Mouse (Mus musculus) CH12.LX (cell line): ENCODE data around the gene Dnajc28. TPM values are rescaled to one million over a fixed set of nuclear protein-coding genes. Genes with fewer than 3 reads are reported as not detected.

Source experiments
- DNase-seq: peaks from one replicate; pipeline ENCODE4 v3.0.0-alpha.2; 2013; ENCODE audit errors: extremely low read depth
- H3K27ac ChIP-seq: 2 replicates; pipeline ENCODE4 v1.5.1; 2012; ENCODE audit warnings: low read depth, mild to moderate bottlenecking, control low read depth, moderate library complexity; ENCODE audit not compliant: insufficient read depth
- H3K27me3 ChIP-seq: replicated peaks from 2 replicates; pipeline ENCODE3; 2012; ENCODE audit warnings: inconsistent platforms
- H3K36me3 ChIP-seq, 2 experiments: replicated peaks in 1 of 2; 2 replicates each; pipeline versions ENCODE3 to v1.6.1; 2012; ENCODE audit warnings: inconsistent platforms in 1 of 2, low read length in 1 of 2, mild to moderate bottlenecking in 1 of 2, mixed read lengths in 1 of 2, moderate library complexity in 1 of 2; ENCODE audit not compliant: control insufficient read depth in 1 of 2, insufficient read depth in 1 of 2
- H3K4me1 ChIP-seq, 2 experiments: 2 replicates each; pipeline ENCODE4 v1.6.1; 2012; ENCODE audit warnings: inconsistent platforms in 1 of 2, moderate library complexity in 1 of 2; ENCODE audit not compliant: insufficient read depth in 2 of 2, control insufficient read depth in 1 of 2
- H3K4me2 ChIP-seq: 2 replicates; pipeline ENCODE4 v1.6.1; 2012; ENCODE audit warnings: low read depth, mild to moderate bottlenecking, control low read depth; ENCODE audit not compliant: poor library complexity, insufficient read depth, severe bottlenecking
- H3K4me3 ChIP-seq, 3 experiments: fragments of 150-350 bp in 1 of 3; sonication (generic) in 1 of 3; replicated peaks in 1 of 3; 2 replicates each; pipeline versions ENCODE3 to v1.5.1; 2011 to 2012; ENCODE audit warnings: low read depth in 2 of 3, low read length in 2 of 3, mild to moderate bottlenecking in 2 of 3, moderate library complexity in 2 of 3, control low read depth in 1 of 3, improper control_type of control experiment in 1 of 3, inconsistent platforms in 1 of 3, mixed read lengths in 1 of 3; ENCODE audit not compliant: poor library complexity in 1 of 3
- H3K79me2 ChIP-seq: replicated peaks from 2 replicates; pipeline ENCODE4 v1.6.1; 2012; ENCODE audit warnings: mild to moderate bottlenecking, moderate library complexity; ENCODE audit not compliant: control insufficient read depth, poor library complexity, insufficient read depth, severe bottlenecking; ENCODE audit errors: extremely low read depth
- H3K9ac ChIP-seq: 2 replicates; pipeline ENCODE4 v1.6.1; 2012; ENCODE audit warnings: low read depth, mild to moderate bottlenecking, control low read depth, moderate library complexity; ENCODE audit not compliant: insufficient read depth
- H3K9me3 ChIP-seq: replicated peaks from 2 replicates; pipeline ENCODE3; 2012; ENCODE audit warnings: low read length, inconsistent platforms, mixed read lengths
- BHLHE40 ChIP-seq: IDR thresholded peaks from 2 replicates; pipeline ENCODE4 v1.6.1; 2011; ENCODE audit warnings: mild to moderate bottlenecking, low read depth, low read length, improper control_type of control experiment
- CHD1 ChIP-seq: IDR thresholded peaks from 2 replicates; pipeline ENCODE4 v1.6.1; 2012; ENCODE audit warnings: low read depth, low read length, improper control_type of control experiment, inconsistent platforms
- CHD2 ChIP-seq: IDR thresholded peaks from 2 replicates; pipeline ENCODE4 v1.6.1; 2011; ENCODE audit warnings: low read length, improper control_type of control experiment
- CTCF ChIP-seq, 2 experiments: IDR thresholded peaks in 1 of 2; conservative IDR thresholded peaks in 1 of 2; 2 replicates each; pipeline ENCODE4 v1.5.1; 2011 to 2012; ENCODE audit warnings: low read depth in 2 of 2, low read length in 2 of 2, improper control_type of control experiment in 1 of 2, inconsistent platforms in 1 of 2, mild to moderate bottlenecking in 1 of 2, moderate library complexity in 1 of 2
- ELF1 ChIP-seq: IDR thresholded peaks from 2 replicates; pipeline ENCODE4 v1.6.1; 2014; ENCODE audit warnings: low read depth, mild to moderate bottlenecking, inconsistent platforms, low read length, improper control_type of control experiment
- EP300 ChIP-seq: IDR thresholded peaks from 2 replicates; pipeline ENCODE4 v1.6.1; 2011; ENCODE audit warnings: low read length, improper control_type of control experiment
- ETS1 ChIP-seq: conservative IDR thresholded peaks from 2 replicates; pipeline ENCODE4 v1.6.1; 2012; ENCODE audit warnings: low read depth, mild to moderate bottlenecking, inconsistent platforms, low read length, improper control_type of control experiment, moderate library complexity
- HCFC1 ChIP-seq: IDR thresholded peaks from 2 replicates; pipeline ENCODE4 v1.6.1; 2012; ENCODE audit warnings: low read depth, mild to moderate bottlenecking, inconsistent platforms, low read length, improper control_type of control experiment
- JUN ChIP-seq: IDR thresholded peaks from 2 replicates; pipeline ENCODE4 v1.6.1; 2011; ENCODE audit warnings: low read depth, mild to moderate bottlenecking, low read length, improper control_type of control experiment, moderate library complexity; ENCODE audit not compliant: insufficient read depth
- KAT2A ChIP-seq: IDR thresholded peaks from 2 replicates; pipeline ENCODE4 v1.6.1; 2012; ENCODE audit warnings: low read length, improper control_type of control experiment, inconsistent platforms; ENCODE audit not compliant: insufficient replicate concordance
- MAFK ChIP-seq: IDR thresholded peaks from 2 replicates; pipeline ENCODE4 v1.6.1; 2011; ENCODE audit warnings: low read length, improper control_type of control experiment; ENCODE audit not compliant: insufficient replicate concordance
- MAX ChIP-seq: IDR thresholded peaks from 2 replicates; pipeline ENCODE4 v1.6.1; 2011; ENCODE audit warnings: low read length, improper control_type of control experiment
- MAZ ChIP-seq: IDR thresholded peaks from 2 replicates; pipeline ENCODE4 v1.6.1; 2012; ENCODE audit warnings: low read depth, mild to moderate bottlenecking, inconsistent platforms, low read length, improper control_type of control experiment, moderate library complexity
- MEF2A ChIP-seq: IDR thresholded peaks from 2 replicates; pipeline ENCODE4 v1.6.1; 2014; ENCODE audit warnings: low read depth, mild to moderate bottlenecking, inconsistent platforms, low read length, improper control_type of control experiment, borderline replicate concordance
- MXI1 ChIP-seq: IDR thresholded peaks from 2 replicates; pipeline ENCODE4 v1.6.1; 2011; ENCODE audit warnings: mild to moderate bottlenecking, low read depth, low read length, improper control_type of control experiment
- MYC ChIP-seq: IDR thresholded peaks from 2 replicates; pipeline ENCODE4 v1.6.1; 2011; ENCODE audit warnings: low read depth, mild to moderate bottlenecking, improper control_type of control experiment, low read length
- PAX5 ChIP-seq: IDR thresholded peaks from 2 replicates; pipeline ENCODE4 v1.6.1; 2012; ENCODE audit warnings: low read length, inconsistent platforms, mixed read lengths
- SIN3A ChIP-seq: IDR thresholded peaks from 2 replicates; pipeline ENCODE4 v1.6.1; 2012; ENCODE audit warnings: low read length, improper control_type of control experiment, inconsistent platforms
- SMC3 ChIP-seq: IDR thresholded peaks from 2 replicates; pipeline ENCODE4 v1.6.1; 2011; ENCODE audit warnings: low read depth, low read length, improper control_type of control experiment
- UBTF ChIP-seq: IDR thresholded peaks from 2 replicates; pipeline ENCODE4 v1.6.1; 2012; ENCODE audit warnings: low read depth, mild to moderate bottlenecking, inconsistent platforms, low read length, improper control_type of control experiment, moderate library complexity
- USF1 ChIP-seq: IDR thresholded peaks from 2 replicates; pipeline ENCODE4 v1.6.1; 2014; ENCODE audit warnings: low read depth, mild to moderate bottlenecking, inconsistent platforms, low read length, improper control_type of control experiment
- ZKSCAN1 ChIP-seq: IDR thresholded peaks from 2 replicates; pipeline ENCODE4 v1.6.1; 2012; ENCODE audit warnings: low read depth, inconsistent platforms, low read length, improper control_type of control experiment, borderline replicate concordance
- ZNF384 ChIP-seq: IDR thresholded peaks from 2 replicates; pipeline ENCODE4 v1.6.1; 2012; ENCODE audit warnings: low read depth, low read length, improper control_type of control experiment, inconsistent platforms
- dilution Hi-C: fragments of 300-500 bp; cut with MboI; formaldehyde crosslinking; loops from 2 replicates; pipeline ENCODE4 v1.14.3; 2020; ENCODE audit warnings: low sequenced_read_pairs; ENCODE audit not compliant: extremely low pct_unique_long_range_greater_than_20kb, extremely low pct_ligation_motif_present
- in situ Hi-C: fragments of 300-500 bp; cut with MboI; formaldehyde crosslinking; loops from 3 replicates; pipeline ENCODE4 v1.14.3; 2019; ENCODE audit warnings: low sequenced_read_pairs, low pct_ligation_motif_present, low pct_unique_long_range_greater_than_20kb, mixed read lengths
- polyA plus RNA-seq: library from polyadenylated mRNA; unstranded; fragments of >175 nt; gene quantifications from 2 replicates; pipeline ENCODE4 v1.2.1, GENCODE M21; 2012; ENCODE audit warnings: low read depth; ENCODE audit not compliant: insufficient read length
- total RNA-seq, 2 experiments: library from RNA; depleted of rRNA; stranded (reverse); fragments of 300-350 nt in 1 of 2; fragments of >200 nt in 1 of 2; gene quantifications; 2 replicates each; pipeline ENCODE4 v1.2.3; 2012 to 2014

Gene Dnajc28
- total and polyA plus RNA-seq, 3 experiments = 0.47 to 1.8 (median 0.97) TPM

GRCm38 (mm10) chr16:91596779-91597671, 21.8 kb downstream of the Dnajc28 start (continued):
- TF ChIP-seq KAT2A (0 out of 2 replicates have a peak, but pooled peaks have one; percentile 34), SMC3 (no peak), MAZ (no peak; the same call in 1 of the 2 replicates), CTCF (conservative IDR thresholded peaks at IDR 0.05 in 1 of 2, IDR thresholded peaks at IDR 0.05 in 1 of 2; ENCODE audit: low read depth in 2 of 2, low read length in 2 of 2) (no peak), PAX5 (no peak), MAFK (no peak), ETS1 (no peak), ZKSCAN1 (no peak), ELF1 (no peak), CHD2 (0 out of 2 replicates have a peak, but pooled peaks have one; percentile 24), BHLHE40 (0 out of 2 replicates have a peak, but pooled peaks have one; percentile 17), UBTF (peak; percentile 90; the same call in 1 of the 2 replicates)

- in situ Hi-C loops = loop anchor here (5.0 to 10.0 kb wide), 2 partner anchors 84 to 232 kb away; no protein-coding TSS in a partner anchor
- Histone ChIP-seq H3K9ac (peak overlapping the region; percentile 54; the same call in 1 of the 2 replicates), H3K9me3 (no peaks in the 10 kb centered on the region), H3K36me3 (peaks cover 0 to 18% of the 10 kb centered on the region in 2 experiments), H3K79me2 (no peaks in the 10 kb centered on the region), H3K27ac (no peak overlapping the region), H3K4me1 (peaks cover 8 to 25% of the 10 kb centered on the region in 2 experiments), H3K4me3 (peak overlapping the region; percentile 67 to 86 (median 80)), H3K27me3 (peaks cover 13% of the 10 kb centered on the region), H3K4me2 (peak overlapping the region; percentile 76)
- DNase-seq = peak; percentile 75
- dilution Hi-C loops = no loop called here
- 0 out of 2 replicates have a peak, but pooled peaks have one; percentile 8 for TF ChIP-seq JUN
- peak; percentile 51; the same call in 1 of the 2 replicates for TF ChIP-seq ZNF384
- peak; percentile 50 for TF ChIP-seq EP300
- TF ChIP-seq SIN3A = peak; percentile 81; the same call in 1 of the 2 replicates
- TF ChIP-seq HCFC1 = 0 out of 2 replicates have a peak, but pooled peaks have one; percentile 19
- no peak for TF ChIP-seq CTCF (conservative IDR thresholded peaks at IDR 0.05 in 1 of 2, IDR thresholded peaks at IDR 0.05 in 1 of 2; ENCODE audit: low read depth in 2 of 2, low read length in 2 of 2)
- peak; percentile 37; the same call in 1 of the 2 replicates for TF ChIP-seq MXI1
- peak; percentile 32; the same call in 1 of the 2 replicates for TF ChIP-seq MEF2A
- TF ChIP-seq BHLHE40 = no peak
- no peak for TF ChIP-seq USF1
- TF ChIP-seq ELF1 = peak; percentile 53; the same call in 1 of the 2 replicates
- peak; percentile 66; the same call in 1 of the 2 replicates for TF ChIP-seq CHD1
- TF ChIP-seq MAX = no peak
- peak; percentile 32; the same call in 1 of the 2 replicates for TF ChIP-seq MYC
Observed at GRCm38 (mm10) chr16:91596397-91596778, 22.4 kb downstream of the Dnajc28 start.
